Mouse (Mus musculus) midbrain, embryonic 13.5 days (tissue): ENCODE measurements around the gene Afdn. TPM values are rescaled to one million over a fixed set of nuclear protein-coding genes. Genes with fewer than 3 reads are reported as not detected.
"Not testable (repeated sequence)": the region's sequence is repeated elsewhere in the genome, so short reads cannot be mapped to it uniquely, and the experiment has no call there.

ENCODE experiments used
- ATAC-seq: fragments of 200-750 bp; cut with Nextera tagmentation; 2 replicates; pipeline ENCODE4 v1.8.0; 2017; ENCODE audit warnings: mild to moderate bottlenecking, moderate TSS enrichment, moderate library complexity
- H3K27ac ChIP-seq: fragments of 300-500 bp; sonication (generic); 2 replicates; pipeline ENCODE4 v1.5.1; 2015; ENCODE audit warnings: inconsistent platforms, mild to moderate bottlenecking, moderate library complexity
- H3K27me3 ChIP-seq: fragments of 300-500 bp; sonication (generic); 2 replicates; pipeline ENCODE4 v1.6.1; 2015; ENCODE audit warnings: mild to moderate bottlenecking, inconsistent platforms
- H3K36me3 ChIP-seq: fragments of 300-500 bp; sonication (generic); 2 replicates; pipeline ENCODE4 v1.6.1; 2015; ENCODE audit warnings: mild to moderate bottlenecking, inconsistent platforms
- H3K4me1 ChIP-seq: fragments of 300-500 bp; sonication (generic); replicated peaks from 2 replicates; pipeline ENCODE4 v1.6.1; 2015; ENCODE audit warnings: inconsistent platforms
- H3K4me2 ChIP-seq: fragments of 300-500 bp; sonication (generic); replicated peaks from 2 replicates; pipeline ENCODE4 v1.6.1; 2015; ENCODE audit warnings: moderate library complexity, mild to moderate bottlenecking, inconsistent platforms
- H3K4me3 ChIP-seq: fragments of 300-500 bp; sonication (generic); replicated peaks from 2 replicates; pipeline ENCODE4 v1.5.1; 2015; ENCODE audit warnings: mild to moderate bottlenecking, inconsistent platforms
- H3K9ac ChIP-seq: fragments of 300-500 bp; sonication (generic); replicated peaks from 2 replicates; pipeline ENCODE4 v1.6.1; 2015; ENCODE audit warnings: mild to moderate bottlenecking, inconsistent platforms
- H3K9me3 ChIP-seq: fragments of 300-500 bp; sonication (generic); 2 replicates; pipeline ENCODE4 v1.6.1; 2016; ENCODE audit warnings: mild to moderate bottlenecking, inconsistent platforms
- WGBS: fragments of 180-500 bp; shearing (Covaris S2); methylation state at CpG from one replicate; pipeline ENCODE4 v1.1.7; 2015; 5-methylcytosine and 5-hydroxymethylcytosine counted together
- polyA plus RNA-seq: library from polyadenylated mRNA; unstranded; fragments of >200 nt; fragmentation: Nextera tagmentation; extraction: Ambion mirVana; gene quantifications from 2 replicates; pipeline ENCODE4 v1.2.1, GENCODE M21; 2015

Afdn gene
- polyA plus RNA-seq, 1 experiment from 2014 or later, result 165 TPM

- peak overlapping the region; percentile 94 for H3K4me2 ChIP-seq
- peak overlapping the region; percentile 98 for H3K4me3 ChIP-seq
- no peak for ATAC-seq
- peak overlapping the region; percentile 96 for H3K9ac ChIP-seq
- peaks cover 33% of the 10 kb centered on the region for H3K4me1 ChIP-seq
- no peaks in the 10 kb centered on the region for H3K36me3 ChIP-seq
- 17% methylated on average over 7 of the region's 7 CpGs for WGBS
- H3K27ac ChIP-seq, result peak overlapping the region; percentile 99
- no peaks in the 10 kb centered on the region for H3K27me3 ChIP-seq
- H3K9me3 ChIP-seq, result no peaks in the 10 kb centered on the region
Measured at GRCm38 (mm10) chr17:13758586-13758985, 1.8 kb upstream of the Afdn start.

DNA sequence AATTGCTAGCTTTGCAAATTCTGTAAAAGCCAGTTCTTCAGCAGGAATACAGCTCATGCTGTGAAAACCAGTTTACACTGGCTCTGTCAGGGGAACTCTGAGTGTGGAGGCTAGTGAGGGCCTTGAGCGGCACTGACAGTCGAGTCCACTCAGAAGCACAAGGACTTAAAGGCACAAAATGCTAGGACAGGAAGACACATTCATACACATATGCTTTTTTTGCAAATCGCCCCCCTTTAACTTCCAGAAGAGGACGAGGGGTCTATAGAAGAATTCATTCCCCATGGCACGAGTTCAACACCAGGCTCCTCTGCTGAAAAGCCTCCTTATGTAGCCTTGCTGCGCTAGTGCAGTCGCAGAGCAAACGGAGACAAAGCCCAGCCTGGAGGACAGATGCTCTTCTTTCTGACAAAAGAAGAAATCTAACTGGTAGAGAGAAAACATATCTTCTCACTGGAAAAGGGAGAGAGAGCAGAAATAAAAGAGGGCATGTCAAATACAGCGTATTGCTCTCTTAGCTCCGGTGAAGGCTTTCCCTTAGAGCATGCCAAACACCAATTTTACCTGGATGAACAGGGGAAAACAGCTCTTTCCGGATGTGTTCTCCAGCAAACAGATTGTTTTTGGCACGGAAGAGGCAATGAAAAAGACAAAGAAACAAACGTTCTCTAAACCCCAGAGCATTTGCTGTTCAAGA, 1.0 kb upstream of the Afdn start:
- no peak for ATAC-seq
- H3K36me3 ChIP-seq, result no peaks in the 10 kb centered on the region
- H3K4me2 ChIP-seq, result peak overlapping the region; percentile 94
- peaks cover 38% of the 10 kb centered on the region for H3K4me1 ChIP-seq
- H3K9me3 ChIP-seq, result no peaks in the 10 kb centered on the region
- H3K9ac ChIP-seq, result peak overlapping the region; percentile 96
- whole genome bisulfite sequencing, result 2% methylated on average over 13 of the region's 13 CpGs
- peak overlapping the region; percentile 99 for H3K27ac ChIP-seq
- H3K27me3 ChIP-seq, result no peaks in the 10 kb centered on the region
- H3K4me3 ChIP-seq, result peak overlapping the region; percentile 98

DNA sequence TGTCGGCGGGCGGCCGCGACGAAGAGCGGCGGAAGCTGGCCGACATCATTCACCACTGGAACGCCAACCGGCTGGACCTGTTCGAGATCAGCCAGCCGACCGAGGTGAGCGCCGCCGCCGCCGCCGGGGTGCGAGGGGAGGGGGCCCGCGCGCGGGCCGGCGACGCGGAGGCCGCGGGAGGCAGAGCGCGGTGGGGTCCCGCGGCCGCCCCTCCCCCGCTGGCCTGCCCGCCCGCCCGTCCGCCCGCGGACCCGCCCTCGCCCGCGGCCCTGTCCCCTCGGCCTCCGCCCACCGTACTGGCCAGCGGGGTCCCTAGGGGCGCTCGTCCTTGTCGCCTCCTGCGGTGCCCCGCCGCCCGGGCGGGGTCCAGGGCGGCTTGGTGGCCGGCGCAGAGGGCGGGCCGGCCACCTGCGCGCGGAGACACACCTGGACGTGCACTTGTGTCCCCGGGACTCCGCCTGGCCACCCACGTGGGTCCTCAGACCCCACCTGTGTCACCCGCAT, 388 bp downstream of the Afdn start:
- Histone ChIP-seq H3K9me3 (no peaks in the 10 kb centered on the region), H3K4me3 (peak overlapping the region; percentile 98), H3K27me3 (no peaks in the 10 kb centered on the region), H3K27ac (peak overlapping the region; percentile 99), H3K4me2 (peak overlapping the region; percentile 94), H3K36me3 (no peaks in the 10 kb centered on the region), H3K9ac (peak overlapping the region; percentile 96), H3K4me1 (peaks cover 43% of the 10 kb centered on the region)
- under 1% methylated on average over 30 of the region's 72 CpGs for WGBS
- peak; percentile 43 for ATAC-seq

GRCm38 (mm10) chr17:13761179-13761913, 1.0 kb downstream of the Afdn start, which contains the start of gene Tcte2:
Gene Tcte2, minus strand, starts transcription at chr17:13761825.
- H3K27me3 ChIP-seq, result no peaks in the 10 kb centered on the region
- H3K4me1 ChIP-seq, result peaks cover 43% of the 10 kb centered on the region
- H3K36me3 ChIP-seq, result no peaks in the 10 kb centered on the region
- no peaks in the 10 kb centered on the region for H3K9me3 ChIP-seq
- peak within 1 kb of the TSS; percentile 94 for H3K4me2 ChIP-seq
- WGBS, result under 1% methylated on average over 74 of the region's 74 CpGs
- H3K4me3 ChIP-seq, result peak within 1 kb of the TSS; percentile 98
- peak; percentile 46 for ATAC-seq
- peak within 1 kb of the TSS; percentile 96 for H3K9ac ChIP-seq
- H3K27ac ChIP-seq, result peak within 1 kb of the TSS; percentile 99

DNA sequence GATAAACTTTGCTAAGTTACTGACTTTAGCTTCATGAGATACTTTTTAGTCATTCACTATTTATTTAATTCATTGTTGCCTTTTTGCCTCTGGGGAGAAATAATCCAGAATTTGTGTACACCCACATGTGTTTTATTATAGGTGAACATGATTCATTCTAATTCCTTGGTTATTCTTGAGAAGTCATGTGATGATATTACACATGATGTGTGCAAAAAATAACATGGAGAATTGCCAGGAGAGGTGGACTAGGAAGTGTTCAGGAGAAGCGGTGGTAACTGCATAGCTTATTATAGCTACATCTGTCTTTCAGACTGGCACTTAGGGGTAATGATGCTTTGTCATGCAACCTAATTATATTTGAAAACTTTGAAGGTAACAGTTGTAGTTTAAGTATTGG, 3.5 kb downstream of the Afdn start:
- Histone ChIP-seq H3K36me3 (no peaks in the 10 kb centered on the region), H3K9ac (no peak overlapping the region), H3K27ac (no peak overlapping the region), H3K27me3 (no peaks in the 10 kb centered on the region), H3K4me1 (peaks cover 22% of the 10 kb centered on the region), H3K9me3 (no peaks in the 10 kb centered on the region), H3K4me2 (no peak overlapping the region), H3K4me3 (no peak overlapping the region)
- WGBS, result 82% methylated on average over 1 of the region's 1 CpGs
- ATAC-seq, result no peak

DNA sequence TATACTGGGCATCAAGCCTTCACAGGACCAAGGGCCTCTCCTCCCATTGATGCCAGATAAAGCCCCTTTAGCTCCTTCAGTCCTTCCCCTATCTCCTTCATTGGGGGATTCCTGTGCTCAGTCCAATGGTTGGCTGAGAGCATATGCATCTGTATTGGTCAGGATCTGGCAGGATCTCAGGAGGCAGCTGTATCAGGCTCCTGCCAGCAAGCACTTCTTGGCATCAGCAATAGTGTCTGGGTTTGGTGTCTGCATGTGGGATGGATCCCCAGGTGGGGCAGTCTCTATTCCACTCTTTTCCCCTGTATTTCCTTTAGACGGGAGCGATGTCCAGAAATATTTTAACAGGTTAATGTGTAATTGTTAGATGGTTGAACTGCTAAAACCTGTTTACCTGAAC, 4.6 kb downstream of the Afdn start:
- H3K9me3 ChIP-seq, ATAC-seq, H3K27ac ChIP-seq, H3K9ac ChIP-seq, H3K27me3 ChIP-seq, H3K4me3 ChIP-seq, H3K4me2 ChIP-seq, H3K36me3 ChIP-seq: not testable (repeated sequence)
- H3K4me1 ChIP-seq, result peaks cover 19% of the 10 kb centered on the region
- 93% methylated on average over 2 of the region's 2 CpGs for WGBS

DNA sequence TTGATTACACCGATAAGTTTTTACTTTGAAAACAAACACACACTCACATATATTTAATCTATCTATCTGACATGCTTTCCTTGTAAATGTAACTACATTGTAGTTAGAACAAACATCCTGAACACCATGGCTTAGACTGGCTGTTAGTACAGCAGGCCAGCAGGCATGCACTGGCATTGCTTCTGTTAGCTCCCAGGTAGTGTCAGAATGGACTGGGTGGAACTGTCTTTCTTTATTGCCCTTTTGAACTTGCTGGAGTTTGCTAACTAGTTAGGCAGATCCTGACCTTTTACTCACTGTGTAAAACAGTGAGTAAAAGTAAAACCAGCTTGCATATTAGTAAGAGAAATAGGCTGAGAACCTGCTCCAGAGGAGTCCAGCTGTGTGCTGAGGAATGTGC, 8.2 kb downstream of the Afdn start:
- 100% methylated on average over 1 of the region's 1 CpGs for WGBS
- Histone ChIP-seq H3K4me3 (no peak overlapping the region), H3K27me3 (no peaks in the 10 kb centered on the region), H3K27ac (no peak overlapping the region), H3K4me1 (peaks cover 10% of the 10 kb centered on the region), H3K36me3 (no peaks in the 10 kb centered on the region), H3K4me2 (no peak overlapping the region), H3K9me3 (no peaks in the 10 kb centered on the region), H3K9ac (no peak overlapping the region)
- no peak for ATAC-seq

- 96% methylated on average over 3 of the region's 3 CpGs for WGBS
- H3K27me3 ChIP-seq, result no peaks in the 10 kb centered on the region
- ATAC-seq, result no peak
Measured at GRCm38 (mm10) chr17:13769256-13769655, 8.9 kb downstream of the Afdn start.

GRCm38 (mm10) chr17:13777676-13778075, 17.3 kb downstream of the Afdn start:
- no peak for ATAC-seq
- no peaks in the 10 kb centered on the region for H3K36me3 ChIP-seq
- H3K27ac ChIP-seq, result no peak overlapping the region
- H3K27me3 ChIP-seq, result no peaks in the 10 kb centered on the region
- no peak overlapping the region for H3K9ac ChIP-seq
- H3K4me1 ChIP-seq, result peaks cover 4% of the 10 kb centered on the region; the same call in 1 of the 2 replicates
- WGBS, result 92% methylated on average over 2 of the region's 2 CpGs
- H3K4me2 ChIP-seq, result no peak overlapping the region
- H3K4me3 ChIP-seq, result no peak overlapping the region
- H3K9me3 ChIP-seq, result no peaks in the 10 kb centered on the region

More at GRCm38 (mm10) chr17:13769256-13769655, 8.9 kb downstream of the Afdn start:
- H3K27ac ChIP-seq, result no peak overlapping the region
- no peak overlapping the region for H3K9ac ChIP-seq
- peaks cover 5% of the 10 kb centered on the region for H3K4me1 ChIP-seq
- H3K36me3 ChIP-seq, result no peaks in the 10 kb centered on the region
- no peak overlapping the region for H3K4me2 ChIP-seq
- no peaks in the 10 kb centered on the region for H3K9me3 ChIP-seq
- H3K4me3 ChIP-seq, result no peak overlapping the region

- H3K9ac ChIP-seq, result no peak overlapping the region
- H3K9me3 ChIP-seq, result no peaks in the 10 kb centered on the region
- no peak overlapping the region for H3K27ac ChIP-seq
- H3K4me2 ChIP-seq, result no peak overlapping the region
- H3K4me1 ChIP-seq, result peaks cover 11% of the 10 kb centered on the region; the same call in 1 of the 2 replicates
- no peak overlapping the region for H3K4me3 ChIP-seq
- H3K36me3 ChIP-seq, result no peaks in the 10 kb centered on the region
- no peak for ATAC-seq
- WGBS, result 98% methylated on average over 1 of the region's 1 CpGs
- no peaks in the 10 kb centered on the region for H3K27me3 ChIP-seq
Measured at GRCm38 (mm10) chr17:13778865-13779264, 18.5 kb downstream of the Afdn start.

DNA sequence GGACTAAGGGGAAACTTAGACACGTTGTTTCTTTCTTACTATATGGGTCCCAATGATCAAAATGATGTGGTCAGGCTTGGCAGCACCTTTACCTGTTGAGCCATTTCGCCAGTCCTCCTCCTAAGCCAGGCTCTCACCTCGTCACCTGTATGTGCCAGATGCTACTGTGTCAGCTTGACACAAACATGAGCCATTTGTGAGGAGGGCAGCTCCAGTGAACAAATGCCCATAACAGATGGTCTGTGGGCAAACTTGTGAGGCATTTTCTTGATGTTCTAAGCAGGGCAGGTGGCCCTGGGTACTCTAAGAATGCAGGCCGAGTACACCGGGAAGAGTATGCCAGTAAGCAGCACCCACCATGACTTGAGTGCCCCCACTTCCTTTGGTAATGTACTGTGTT, 21.6 kb downstream of the Afdn start:
- Histone ChIP-seq H3K27me3 (no peaks in the 10 kb centered on the region), H3K9me3 (no peaks in the 10 kb centered on the region), H3K9ac (no peak overlapping the region), H3K4me2 (no peak overlapping the region), H3K4me1 (peaks cover 33% of the 10 kb centered on the region), H3K4me3 (no peak overlapping the region), H3K27ac (no peak overlapping the region), H3K36me3 (no peaks in the 10 kb centered on the region)
- ATAC-seq, result no peak
- WGBS, result 91% methylated on average over 5 of the region's 5 CpGs

DNA sequence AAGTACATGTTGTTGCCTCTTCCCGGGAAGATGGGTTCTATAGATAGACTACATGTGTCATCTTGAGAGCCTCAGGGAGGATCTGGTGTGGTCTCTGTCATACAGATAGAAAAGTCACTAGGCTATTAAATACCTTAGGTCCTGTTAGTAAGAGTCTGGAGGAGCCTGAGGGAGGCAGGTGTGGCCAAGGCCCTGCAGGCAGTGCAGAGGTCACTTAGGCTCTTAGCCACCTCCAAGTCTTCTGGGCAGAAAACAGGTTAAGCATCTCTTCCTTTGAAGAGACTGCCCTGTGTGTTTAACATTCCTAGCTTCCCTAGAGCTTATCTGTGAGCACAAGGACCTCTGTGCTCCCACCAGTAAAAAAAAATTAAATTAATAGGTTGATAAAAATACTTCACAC, 23.1 kb downstream of the Afdn start:
- 93% methylated on average over 1 of the region's 1 CpGs for WGBS
- Histone ChIP-seq H3K36me3 (no peaks in the 10 kb centered on the region), H3K4me1 (peaks cover 33% of the 10 kb centered on the region), H3K4me3 (no peak overlapping the region), H3K27ac (no peak overlapping the region), H3K4me2 (no peak overlapping the region), H3K27me3 (no peaks in the 10 kb centered on the region), H3K9ac (no peak overlapping the region), H3K9me3 (no peaks in the 10 kb centered on the region)
- ATAC-seq, result no peak
